Mouse (Mus musculus) brain, embryonic 14.5 days (tissue): ENCODE measurements at regions not wholly inside any gene's neighbourhood (a gene's known extent, or its start where the extent isn't known, plus 50 kb on each side); places are given as distances from the start of the nearest gene placed in this dataset.

Experiments
- CTCF ChIP-seq: fragments of 200-500 bp; IDR thresholded peaks from 2 replicates; pipeline ENCODE4 v1.5.1; 2012; ENCODE audit warnings: inconsistent platforms, mild to moderate bottlenecking, moderate library complexity, borderline replicate concordance; ENCODE audit not compliant: insufficient read depth, insufficient read length; ENCODE audit errors: extremely low read depth
- POLR2A ChIP-seq: fragments of 200-500 bp; IDR thresholded peaks from 2 replicates; pipeline ENCODE4 v1.6.1; 2012; ENCODE audit warnings: mild to moderate bottlenecking, inconsistent platforms, borderline replicate concordance; ENCODE audit not compliant: poor library complexity, insufficient read depth, insufficient read length, severe bottlenecking; ENCODE audit errors: extremely low read depth

- no peak for TF ChIP-seq CTCF
- TF ChIP-seq POLR2A, result no peak
These were observed 215.5 kb downstream of the Ktn1 start for GRCm38 (mm10) chr14:47863701-47864100.
